Mouse (Mus musculus): ENCODE data around the gene Bsn. TPM values are rescaled to one million over a fixed set of nuclear protein-coding genes. Genes with fewer than 3 reads are reported as not detected.
A peak's percentile ranks its signal among the peaks of the same experiment; 100 is the strongest.

The Bsn gene
- total RNA-seq, 2 experiments from 2014 or later: 139 to 142 TPM

DNA sequence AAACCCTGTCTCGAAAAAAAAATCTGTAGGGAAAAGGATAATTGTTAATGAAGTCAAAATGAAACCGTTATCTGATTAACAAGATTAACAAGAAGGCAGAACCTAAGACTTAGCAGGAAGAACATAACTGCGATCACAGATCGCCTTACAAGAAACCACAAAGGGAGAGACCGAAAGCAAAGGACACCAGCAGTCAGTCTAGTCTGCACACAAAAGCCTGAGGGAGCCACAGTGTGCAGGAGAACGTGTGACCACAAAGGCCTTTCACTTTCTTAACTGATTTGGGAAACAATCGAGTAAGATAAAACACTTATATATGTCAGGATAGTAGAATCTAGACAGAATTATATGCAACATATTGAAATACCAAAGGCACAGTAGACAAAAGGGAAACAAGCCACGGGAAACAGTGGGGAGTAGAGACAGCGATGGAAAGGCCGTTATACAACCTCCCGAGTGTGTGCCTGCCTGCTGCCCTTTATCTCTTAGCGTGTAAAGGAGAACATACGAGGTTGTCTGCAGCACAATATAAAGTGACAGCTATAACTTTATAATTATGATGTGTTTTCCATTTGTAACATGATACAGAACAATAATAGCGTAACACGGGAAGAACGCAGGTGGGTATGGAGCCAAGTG lies 26.4 kb downstream of the Bsn start:
- DNase-seq (ENCODE audit: extremely low spot score in 1 of 2, low spot score in 2 of 2): no peak

GRCm38 (mm10) chr9:108157891-108158290 lies 32.3 kb downstream of the Bsn start:
- no peak for DNase-seq (ENCODE audit: extremely low spot score in 1 of 2, low spot score in 2 of 2)
- intact Hi-C loops (cut with DNase I): no loop called here

More for the DNA sequence above, 26.4 kb downstream of the Bsn start:
- intact Hi-C loops (cut with DNase I): no loop called here

- intact Hi-C loops (cut with DNase I): no loop called here
- no peak for DNase-seq (ENCODE audit: extremely low spot score in 1 of 2, low spot score in 2 of 2)
Observed at GRCm38 (mm10) chr9:108157451-108157850, 32.7 kb downstream of the Bsn start.

GRCm38 (mm10) chr9:108156786-108157185 lies 33.4 kb downstream of the Bsn start:
- intact Hi-C loops (cut with DNase I): no loop called here

GRCm38 (mm10) chr9:108154814-108155213 lies 35.4 kb downstream of the Bsn start:
- intact Hi-C loops (cut with DNase I): no loop called here
- no peak for DNase-seq (ENCODE audit: extremely low spot score in 1 of 2, low spot score in 2 of 2)

More at GRCm38 (mm10) chr9:108156786-108157185, 33.4 kb downstream of the Bsn start:
- DNase-seq (ENCODE audit: extremely low spot score in 1 of 2, low spot score in 2 of 2): no peak

- DNase-seq (ENCODE audit: extremely low spot score in 1 of 2, low spot score in 2 of 2): peak in 1 of 2 experiments; percentile 48
- intact Hi-C loops (cut with DNase I): no loop called here
Observed at GRCm38 (mm10) chr9:108153516-108154448, 36.4 kb downstream of the Bsn start.

DNA sequence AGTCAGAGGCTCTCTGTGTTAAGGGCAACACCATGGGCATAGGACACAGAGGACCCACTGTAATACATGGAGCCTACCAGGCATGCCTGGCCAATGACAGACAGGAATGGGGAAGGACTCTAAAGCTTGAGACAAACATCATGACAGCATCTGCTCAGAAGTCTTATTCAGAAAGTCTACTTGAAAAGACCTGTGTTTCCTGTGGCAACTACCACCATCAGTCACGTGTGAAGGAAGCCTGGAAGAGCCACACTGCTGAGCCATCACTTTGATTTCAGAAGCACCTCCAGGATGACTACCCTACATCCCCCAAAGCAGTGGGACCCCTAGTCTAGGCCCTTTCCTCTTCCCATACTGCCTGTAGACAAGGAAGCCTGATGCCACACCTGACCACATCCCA lies 39.7 kb downstream of the Bsn start:
- intact Hi-C loops (cut with DNase I): no loop called here
- no peak for DNase-seq (ENCODE audit: extremely low spot score in 1 of 2, low spot score in 2 of 2)

GRCm38 (mm10) chr9:108149817-108150216 lies 40.4 kb downstream of the Bsn start:
- DNase-seq (ENCODE audit: extremely low spot score in 1 of 2, low spot score in 2 of 2): no peak
- intact Hi-C loops (cut with DNase I): no loop called here

DNA sequence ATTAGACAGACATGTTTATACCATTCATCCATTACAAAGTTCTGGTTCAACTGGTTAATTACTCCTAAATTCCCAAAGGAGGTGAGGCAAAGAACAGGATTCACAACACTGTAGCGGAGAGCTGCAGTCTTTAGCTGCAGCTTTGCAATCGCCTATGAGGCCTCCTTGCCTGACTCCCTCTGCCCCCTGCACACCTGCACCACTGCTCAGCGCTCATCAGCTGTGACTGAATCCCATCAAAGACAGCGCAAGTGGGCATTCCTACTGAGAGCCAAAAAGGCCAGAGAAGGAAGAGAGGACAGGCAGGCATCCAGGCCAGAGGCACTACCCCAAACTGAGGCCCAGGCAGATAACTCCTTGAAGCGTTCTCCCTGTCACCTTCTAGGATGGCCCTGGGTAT lies 42.6 kb downstream of the Bsn start:
- intact Hi-C loops (cut with DNase I): no loop called here
- no peak for DNase-seq (ENCODE audit: extremely low spot score in 1 of 2, low spot score in 2 of 2)

GRCm38 (mm10) chr9:108146451-108146850 lies 43.7 kb downstream of the Bsn start:
- no peak for DNase-seq (ENCODE audit: extremely low spot score in 1 of 2, low spot score in 2 of 2)
- intact Hi-C loops (cut with DNase I): no loop called here

- intact Hi-C loops (cut with DNase I): no loop called here
- no peak for DNase-seq (ENCODE audit: extremely low spot score in 1 of 2, low spot score in 2 of 2)
Observed at GRCm38 (mm10) chr9:108145740-108146139, 44.4 kb downstream of the Bsn start.

- no peak for DNase-seq (ENCODE audit: extremely low spot score in 1 of 2, low spot score in 2 of 2)
- intact Hi-C loops (cut with DNase I): no loop called here
Observed at GRCm38 (mm10) chr9:108144371-108145270, 45.6 kb downstream of the Bsn start.

GRCm38 (mm10) chr9:108143470-108143869 lies 46.7 kb downstream of the Bsn start:
- no peak for DNase-seq (ENCODE audit: extremely low spot score in 1 of 2, low spot score in 2 of 2)

GRCm38 (mm10) chr9:108141387-108141786 lies 48.8 kb downstream of the Bsn start:
- intact Hi-C loops (cut with DNase I): no loop called here
- DNase-seq (ENCODE audit: extremely low spot score in 1 of 2, low spot score in 2 of 2): no peak

More at GRCm38 (mm10) chr9:108143470-108143869, 46.7 kb downstream of the Bsn start:
- intact Hi-C loops (cut with DNase I): no loop called here

DNA sequence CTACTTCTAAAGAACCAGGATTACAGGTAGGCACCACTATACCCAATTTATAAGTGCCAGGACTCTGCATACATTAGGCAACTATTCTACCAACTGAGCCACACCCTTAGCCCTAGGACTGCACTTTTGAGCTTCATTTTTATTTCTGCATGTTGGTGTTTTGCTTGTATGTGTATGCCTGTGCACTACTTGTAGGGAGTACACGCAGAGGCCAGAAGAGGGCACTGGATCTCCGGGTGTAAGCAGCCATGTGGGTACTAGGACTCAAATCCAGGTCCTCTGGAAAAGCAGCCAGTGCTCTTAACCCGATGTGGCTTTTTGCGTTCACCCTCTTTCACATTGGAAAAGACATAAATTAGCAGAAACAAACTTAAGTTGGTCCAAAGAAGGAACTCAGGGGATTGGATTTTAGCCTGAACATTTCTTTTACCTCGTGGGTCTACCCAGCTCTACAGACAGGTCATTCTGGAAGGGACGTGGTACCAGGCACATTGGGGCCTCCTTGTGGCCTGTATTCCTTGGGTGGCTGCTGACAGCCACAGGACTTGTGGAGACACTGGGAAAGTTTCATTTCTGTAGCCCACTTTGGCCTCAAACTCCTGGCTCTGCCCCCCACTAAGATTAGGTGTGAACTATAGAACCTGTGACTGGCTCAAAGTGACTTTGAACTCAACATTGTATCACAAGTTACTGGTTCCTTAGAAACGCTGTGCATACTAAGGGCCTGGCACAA lies 50.1 kb downstream of the Bsn start:
- DNase-seq (ENCODE audit: extremely low spot score in 1 of 2, low spot score in 2 of 2): no peak
- intact Hi-C loops (cut with DNase I): loop anchor here (5.0 kb wide), 1 partner anchor 52 kb away; the partner anchor contains the start of gene Bsn

GRCm38 (mm10) chr9:108139169-108139962 lies 50.8 kb downstream of the Bsn start:
- intact Hi-C loops (cut with DNase I): loop anchor here (5.0 kb wide), 1 partner anchor 53 kb away; the partner anchor contains the start of gene Bsn
- peak in 1 of 2 experiments; percentile 70 for DNase-seq (ENCODE audit: extremely low spot score in 1 of 2, low spot score in 2 of 2)

GRCm38 (mm10) chr9:108138118-108138517 lies 52.1 kb downstream of the Bsn start:
- intact Hi-C loops (cut with DNase I): loop anchor here (5.0 kb wide), 1 partner anchor 54 kb away; the partner anchor contains the start of gene Bsn
- no peak for DNase-seq (ENCODE audit: extremely low spot score in 1 of 2, low spot score in 2 of 2)

Data from left cerebral cortex, postnatal 10 days (tissue).